Mouse (Mus musculus) embryonic stem cell, embryonic (primary cell): Measurements from ENCODE around the gene Tmem186.

Experiments used
- CTCF ChIA-PET, 4 experiments: fragments of 300-600 bp in 2 of 4; fragments of 350-600 bp in 2 of 4; sonication (Branson Sonifier 250); formaldehyde crosslinking; loops; one replicate each; lab custom pipeline; 2022; ENCODE audit warnings: inconsistent platforms in 2 of 4; lab: Charles Lee
- POLR2A ChIA-PET, 4 experiments: fragments of 300-600 bp in 2 of 4; fragments of 350-600 bp in 2 of 4; sonication (Branson Sonifier 250); formaldehyde crosslinking; loops; one replicate each; lab custom pipeline; 2022; ENCODE audit warnings: antibody characterized with exemption in 4 of 4, inconsistent platforms in 1 of 4; lab: Charles Lee

Tmem186 gene

DNA sequence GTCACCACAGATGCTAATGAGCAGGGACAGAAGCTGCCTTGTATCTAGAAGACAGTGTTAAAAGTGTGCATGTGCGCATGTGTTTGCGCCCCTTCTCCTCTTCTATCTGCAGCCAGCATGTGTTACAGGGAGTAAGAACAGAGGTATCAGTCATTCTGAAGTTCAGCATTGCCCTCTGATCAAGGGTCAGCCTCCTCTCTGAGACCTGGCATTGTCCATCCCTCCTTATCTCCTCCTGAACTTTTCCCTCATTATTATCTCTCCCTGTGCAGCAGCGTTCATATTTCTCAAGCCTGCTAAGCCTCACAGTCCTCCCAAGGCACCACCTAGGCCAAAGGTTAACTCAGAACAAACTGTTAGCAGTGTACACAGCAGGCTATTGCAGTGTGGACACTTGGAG, 33.7 kb downstream of the Tmem186 start:
- ChIA-PET CTCF (no interaction called here), POLR2A (no interaction called here)

DNA sequence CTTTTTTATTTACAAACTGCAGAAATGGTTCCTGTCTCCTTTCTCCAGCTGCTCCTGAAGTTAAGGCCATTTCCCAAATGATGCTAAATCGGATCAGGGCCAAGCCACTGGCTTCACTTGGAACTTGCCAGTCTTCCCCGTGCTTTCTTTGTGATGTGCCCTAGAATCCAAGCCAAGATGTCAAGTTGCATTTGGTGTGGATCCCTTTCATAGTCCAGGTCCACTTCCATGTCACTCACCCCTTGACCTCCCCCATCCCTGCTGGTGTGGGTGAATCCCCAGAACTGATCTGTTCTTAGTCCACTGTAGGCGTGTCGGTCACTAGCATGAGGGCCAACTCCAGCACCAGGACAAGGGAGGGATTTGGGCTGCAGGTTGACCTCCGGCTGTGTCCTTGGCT, 40.0 kb downstream of the Tmem186 start:
- ChIA-PET POLR2A (no interaction called here), CTCF (no interaction called here)

DNA sequence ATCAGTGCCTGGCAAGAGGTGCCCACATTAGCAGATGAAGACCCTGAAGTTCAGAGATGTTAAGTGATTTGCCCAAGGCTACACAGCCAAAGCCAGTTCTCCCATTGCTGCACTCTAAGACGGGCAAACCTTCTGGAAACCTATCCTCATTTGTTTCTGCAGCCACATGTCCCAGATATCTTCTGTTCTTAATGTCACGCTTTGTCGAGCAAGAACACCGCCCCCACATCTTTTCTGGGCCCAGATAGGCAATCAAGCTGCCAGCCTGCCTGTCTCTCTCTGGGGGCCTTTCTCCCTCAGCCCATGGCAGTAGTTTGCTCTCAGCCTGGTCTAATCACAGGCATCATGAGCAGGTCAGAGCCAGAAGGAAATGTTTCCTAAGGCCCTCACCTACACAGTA, 41.2 kb downstream of the Tmem186 start:
- POLR2A ChIA-PET = no interaction called here
- CTCF ChIA-PET = no interaction called here

DNA sequence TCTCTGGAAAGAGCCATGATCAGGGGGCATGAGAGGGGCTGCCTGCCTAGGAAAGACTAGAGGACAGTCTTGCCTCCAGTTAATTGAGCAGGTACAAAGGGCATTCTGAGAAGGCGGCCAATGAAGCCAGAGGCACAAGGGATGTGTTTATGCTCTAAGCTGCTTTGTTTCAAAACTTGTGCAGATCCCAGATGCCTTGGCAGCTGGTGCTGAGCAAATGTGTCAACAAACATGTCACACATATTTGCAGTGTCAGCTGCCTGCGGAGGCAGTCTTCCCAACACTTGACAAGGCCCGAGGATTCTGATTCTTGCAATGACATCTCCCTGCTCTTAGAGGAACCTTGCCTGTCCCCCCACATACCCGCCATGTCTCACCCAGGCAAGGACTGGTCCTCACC, 42.1 kb downstream of the Tmem186 start:
- POLR2A ChIA-PET = no interaction called here
- CTCF ChIA-PET = interaction anchor here in 1 of 4 experiments (1.3 kb wide), 1 partner anchor 12 kb away, joined by 3 read pairs; no protein-coding TSS in a partner anchor

DNA sequence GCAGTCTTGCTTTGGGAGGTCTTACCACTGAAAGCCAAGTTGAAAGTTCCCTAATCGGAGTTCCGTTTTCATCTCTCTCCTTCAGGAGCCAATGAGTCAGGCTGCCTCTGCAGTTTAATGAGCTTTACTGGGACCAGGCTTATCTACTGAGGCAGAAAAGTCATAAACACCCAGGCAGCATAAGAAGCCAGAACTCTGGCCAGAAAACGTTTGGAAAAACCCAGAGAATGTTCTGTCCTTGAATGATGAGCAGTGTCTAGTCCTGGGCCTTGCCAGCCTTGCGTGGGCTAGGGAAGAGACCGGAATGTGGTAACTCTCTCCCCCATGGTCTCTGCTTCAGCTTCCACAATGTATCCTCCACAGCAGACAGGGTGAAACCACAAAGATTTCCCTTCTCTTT, 52.5 kb downstream of the Tmem186 start:
- POLR2A ChIA-PET = interaction anchor here in 2 of 4 experiments (0.6 to 2.0 kb wide), 3 partner anchors 8 to 38 kb away, joined by 3 to 4 read pairs (median 3); no protein-coding TSS in a partner anchor

DNA sequence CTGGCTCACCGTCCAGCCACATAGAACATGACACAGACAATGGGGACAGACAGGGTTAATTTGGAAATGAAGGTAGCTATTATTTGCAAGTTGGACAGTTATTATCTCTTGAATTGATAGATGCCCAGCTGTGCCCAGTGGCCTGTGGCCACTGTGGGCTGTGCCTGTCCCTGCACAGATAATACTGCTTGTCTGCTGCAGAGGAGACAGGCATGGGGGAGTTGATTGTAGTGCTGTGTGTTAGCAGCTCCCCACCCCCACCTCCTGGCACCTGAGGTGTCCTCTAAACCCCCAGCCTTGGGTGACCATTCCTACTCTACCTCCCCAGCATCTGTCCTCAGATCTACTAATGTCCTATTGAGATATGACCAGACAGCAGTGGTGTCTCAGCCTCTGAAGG, 53.3 kb downstream of the Tmem186 start:
- CTCF ChIA-PET = interaction anchor here in 2 of 4 experiments (1.6 to 1.7 kb wide), 2 partner anchors 72 to 173 kb away, joined by 4 read pairs; no protein-coding TSS in a partner anchor
- POLR2A ChIA-PET = interaction anchor here in 1 of 4 experiments (1.2 to 2.0 kb wide), 2 partner anchors 32 to 66 kb away, joined by 3 to 4 read pairs; no protein-coding TSS in a partner anchor

More for the DNA sequence above, 52.5 kb downstream of the Tmem186 start:
- CTCF ChIA-PET = interaction anchor here in 1 of 4 experiments (1.7 kb wide), 1 partner anchor 71 kb away, joined by 4 read pairs; no protein-coding TSS in a partner anchor
